Mouse (Mus musculus) kidney, postnatal 0 days (tissue): ENCODE data around the gene Thoc6. TPM values are rescaled to one million over a fixed set of nuclear protein-coding genes. Genes with fewer than 3 reads are reported as not detected.
A peak's percentile ranks its signal among the peaks of the same experiment; 100 is the strongest.

Source experiments
- ATAC-seq: fragments of 200-750 bp; cut with Nextera tagmentation; replicated peaks from 2 replicates; pipeline ENCODE4 v1.8.0; 2017; ENCODE audit warnings: low read depth, moderate number of reproducible peaks, moderate TSS enrichment, moderate library complexity; ENCODE audit not compliant: low FRiP score
- DNase-seq: peaks from one replicate; pipeline ENCODE4 v3.0.0-alpha.2; 2016; ENCODE audit warnings: low spot score
- H3K27ac ChIP-seq: fragments of 300-500 bp; sonication (generic); 2 replicates; pipeline ENCODE4 v1.5.1; 2014; ENCODE audit warnings: mild to moderate bottlenecking
- H3K27me3 ChIP-seq: fragments of 300-500 bp; sonication (generic); 2 replicates; pipeline ENCODE4 v1.6.1; 2014; ENCODE audit warnings: low read length, mixed read lengths; ENCODE audit not compliant: insufficient read depth
- H3K36me3 ChIP-seq: fragments of 300-500 bp; sonication (generic); 2 replicates; pipeline ENCODE4 v1.6.1; 2014; ENCODE audit warnings: low read length, mixed read lengths; ENCODE audit not compliant: insufficient read depth
- H3K4me1 ChIP-seq: fragments of 300-500 bp; sonication (generic); replicated peaks from 2 replicates; pipeline ENCODE4 v1.6.1; 2014; ENCODE audit warnings: antibody characterized with exemption, low read length, mixed read lengths; ENCODE audit not compliant: insufficient read depth
- H3K4me2 ChIP-seq: fragments of 300-500 bp; sonication (generic); 2 replicates; pipeline ENCODE4 v1.6.1; 2014; ENCODE audit warnings: mild to moderate bottlenecking, low read length, moderate library complexity, mixed read lengths
- H3K4me3 ChIP-seq: fragments of 300-500 bp; sonication (generic); replicated peaks from 2 replicates; pipeline ENCODE4 v1.5.1; 2014; ENCODE audit warnings: low read depth, low read length
- H3K9ac ChIP-seq: fragments of 300-500 bp; sonication (generic); 2 replicates; pipeline ENCODE4 v1.6.1; 2014; ENCODE audit warnings: low read depth, low read length
- H3K9me3 ChIP-seq: fragments of 300-500 bp; sonication (generic); replicated peaks from 2 replicates; pipeline ENCODE4 v1.6.1; 2016; ENCODE audit warnings: low read length, inconsistent platforms, mixed read lengths
- CTCF ChIP-seq: IDR thresholded peaks from 2 replicates; pipeline ENCODE4 v1.5.1; 2016; ENCODE audit warnings: antibody characterized with exemption, low read depth, mild to moderate bottlenecking, moderate library complexity
- WGBS: fragments of 180-500 bp; shearing (Covaris S2); extraction: QIAGEN DNeasy Blood & Tissue Kit; methylation state at CpG from one replicate; pipeline ENCODE4 v1.1.7; 2014; 5-methylcytosine and 5-hydroxymethylcytosine counted together
- polyA plus RNA-seq: library from polyadenylated mRNA; unstranded; fragments of >200 nt; fragmentation: Nextera tagmentation; extraction: Ambion mirVana; gene quantifications from 2 replicates; pipeline ENCODE4 v1.2.1, GENCODE M21; 2015

The Thoc6 gene
- polyA plus RNA-seq, 1 experiment from 2014 or later, result 32.3 TPM

- 67% methylated on average over 9 of the region's 9 CpGs for WGBS
- H3K27me3 ChIP-seq, result peaks cover 10% of the 10 kb centered on the region; the same call in 1 of the 2 replicates
- DNase-seq (no peak), ATAC-seq (no peak)
- H3K9me3 ChIP-seq, result no peaks in the 10 kb centered on the region
- peak overlapping the region; percentile 60 for H3K4me2 ChIP-seq
- no peaks in the 10 kb centered on the region for H3K36me3 ChIP-seq
- no peak for TF ChIP-seq CTCF
- peaks cover 23% of the 10 kb centered on the region for H3K4me1 ChIP-seq
- H3K4me3 ChIP-seq, result peak overlapping the region; percentile 38; the same call in 1 of the 2 replicates
- H3K27ac ChIP-seq, result peak overlapping the region; percentile 60
- no peak overlapping the region for H3K9ac ChIP-seq
Measured at GRCm38 (mm10) chr17:23680336-23680735, 6.7 kb upstream of the Thoc6 start.

DNA sequence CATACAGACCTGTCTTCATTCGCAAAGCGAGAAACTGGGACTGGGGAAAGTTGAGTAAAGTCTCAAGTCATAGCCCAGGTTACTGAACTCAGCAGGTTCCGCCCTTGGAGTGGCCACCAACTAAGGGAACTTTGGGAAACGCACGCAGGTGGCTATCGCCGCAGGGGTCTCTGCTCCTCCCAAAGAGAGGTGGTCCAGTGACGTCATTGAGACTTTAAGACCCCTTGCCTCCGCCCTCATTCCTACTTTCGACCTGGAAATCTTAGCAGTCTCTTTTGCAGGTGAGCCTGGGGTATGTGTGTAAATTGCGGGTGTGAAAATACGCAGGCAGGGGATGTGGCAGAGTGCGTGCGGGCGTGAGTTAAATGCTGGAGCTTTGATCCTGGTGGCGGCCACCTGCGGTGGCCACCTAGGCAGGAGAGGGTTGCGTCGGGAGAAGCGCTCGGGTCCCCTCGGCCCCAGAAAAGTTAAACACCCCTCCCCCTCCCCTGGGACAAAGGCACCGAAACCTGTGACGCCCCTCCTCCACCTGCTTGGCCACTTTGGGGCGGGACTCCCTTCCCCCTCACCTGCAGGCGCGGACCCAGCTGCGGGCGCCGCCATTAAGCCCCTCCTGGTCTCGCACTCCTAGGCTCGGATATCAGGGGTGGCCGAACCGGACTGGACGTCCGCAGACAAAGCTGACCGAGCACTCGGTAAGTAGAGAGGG, 5.6 kb upstream of the Thoc6 start, which contains the start of gene Cldn6:
TSS of gene Cldn6 (plus strand) at position 123 of the 709 bp plus-strand sequence.
- DNase-seq, result no peak
- Histone ChIP-seq H3K4me3 (peak within 1 kb of the TSS; percentile 38), H3K27me3 (peaks cover 10% of the 10 kb centered on the region; the same call in 1 of the 2 replicates), H3K9ac (peak within 1 kb of the TSS; percentile 57), H3K9me3 (no peaks in the 10 kb centered on the region), H3K27ac (peak within 1 kb of the TSS; percentile 60), H3K4me1 (peaks cover 33% of the 10 kb centered on the region), H3K4me2 (peak within 1 kb of the TSS; percentile 60), H3K36me3 (no peaks in the 10 kb centered on the region)
- no peak for ATAC-seq
- 3% methylated on average over 38 of the region's 38 CpGs for WGBS
- TF ChIP-seq CTCF, result no peak

GRCm38 (mm10) chr17:23677236-23677679, 3.6 kb upstream of the Thoc6 start, which contains the start of gene Tnfrsf12a:
Gene Tnfrsf12a (minus strand): TSS chr17:23677468.
- peak within 1 kb of the TSS; percentile 93 for H3K4me2 ChIP-seq
- H3K9me3 ChIP-seq, result no peaks in the 10 kb centered on the region
- peak within 1 kb of the TSS; percentile 48 for H3K4me3 ChIP-seq
- whole genome bisulfite sequencing, result under 1% methylated on average over 34 of the region's 34 CpGs
- peak within 1 kb of the TSS; percentile 47 for H3K9ac ChIP-seq
- H3K27ac ChIP-seq, result peak within 1 kb of the TSS; percentile 72
- no peaks in the 10 kb centered on the region for H3K36me3 ChIP-seq
- H3K27me3 ChIP-seq, result peaks cover 10% of the 10 kb centered on the region; the same call in 1 of the 2 replicates
- peak; percentile 89 for DNase-seq
- TF ChIP-seq CTCF, result no peak
- peak; percentile 29 for ATAC-seq
- peaks cover 27% of the 10 kb centered on the region for H3K4me1 ChIP-seq

GRCm38 (mm10) chr17:23676473-23677031, 2.9 kb upstream of the Thoc6 start:
- WGBS, result under 1% methylated on average over 37 of the region's 37 CpGs
- ATAC-seq, result 0 out of 2 replicates have a peak, but pooled peaks have one; percentile 11
- Histone ChIP-seq H3K9me3 (no peaks in the 10 kb centered on the region), H3K9ac (peak overlapping the region; percentile 47), H3K4me1 (peaks cover 27% of the 10 kb centered on the region), H3K4me2 (peak overlapping the region; percentile 93), H3K27me3 (peaks cover 10% of the 10 kb centered on the region; the same call in 1 of the 2 replicates), H3K4me3 (peak overlapping the region; percentile 48), H3K27ac (peak overlapping the region; percentile 72), H3K36me3 (no peaks in the 10 kb centered on the region)
- TF ChIP-seq CTCF, result no peak
- no peak for DNase-seq

- Histone ChIP-seq H3K4me1 (peaks cover 26% of the 10 kb centered on the region), H3K4me2 (peak overlapping the region; percentile 93), H3K9me3 (no peaks in the 10 kb centered on the region), H3K36me3 (no peaks in the 10 kb centered on the region), H3K27ac (peak overlapping the region; percentile 72; the same call in 1 of the 2 replicates), H3K9ac (peak overlapping the region; percentile 47; the same call in 1 of the 2 replicates), H3K4me3 (peak overlapping the region; percentile 48), H3K27me3 (peaks cover 10% of the 10 kb centered on the region; the same call in 1 of the 2 replicates)
- WGBS, result 17% methylated on average over 15 of the region's 15 CpGs
- TF ChIP-seq CTCF, result peak; percentile 30; the same call in 1 of the 2 replicates
- DNase-seq (no peak), ATAC-seq (no peak)
Measured at GRCm38 (mm10) chr17:23675564-23676281, 2.0 kb upstream of the Thoc6 start.
